Comparison of ENCODE assay signal across 9 mouse cellular contexts in genomic region chr2:91462196-91462595, GRCm38 (mm10). TPM values are rescaled to one million over a fixed set of nuclear protein-coding genes. Genes with fewer than 3 reads are reported as not detected.
DNase-seq lines count a peak whose midpoint lies in the region; ATAC-seq and TF ChIP-seq lines count a peak whose summit lies in the region.
"Had no signal": no experiment of that assay in that cellular context is flagged by ENCODE, and none has a peak within 500 bp of the region (broad histone marks: within the 10 kb centered on the region; RNA-seq: fewer than 3 reads in every experiment).

No protein-coding gene starts in this region.

- TF ChIP-seq CTCF in intestine, postnatal 0 days (IDR thresholded peaks at IDR 0.05; ENCODE audit: low read depth): no peak

- no peak overlapping the region for H3K4me3 ChIP-seq in kidney, embryonic 15.5 days (replicated peaks)
- H3K4me3 ChIP-seq in forebrain, embryonic 10.5 days: peak overlapping the region; percentile 40
- H3K4me3 ChIP-seq in intestine, postnatal 0 days (ENCODE audit: low read depth, low read length): no peak overlapping the region
- H3K4me3 ChIP-seq in neural tube, embryonic 14.5 days (ENCODE audit: low read depth, low read length): no peak overlapping the region

- WGBS in kidney, embryonic 15.5 days: 3% methylated on average over 2 of the region's 2 CpGs
- WGBS in forebrain, embryonic 10.5 days: 6% methylated on average over 2 of the region's 2 CpGs
- WGBS in intestine, postnatal 0 days: 9% methylated on average over 2 of the region's 2 CpGs
- WGBS in neural tube, embryonic 14.5 days: 7% methylated on average over 2 of the region's 2 CpGs

- H3K36me3 ChIP-seq in kidney, embryonic 15.5 days: no peaks in the 10 kb centered on the region
- peaks cover 49% of the 10 kb centered on the region for H3K36me3 ChIP-seq in forebrain, embryonic 10.5 days (replicated peaks)
- H3K36me3 ChIP-seq in intestine, postnatal 0 days (ENCODE audit: control insufficient read depth, insufficient read depth): no peaks in the 10 kb centered on the region
- H3K36me3 ChIP-seq in neural tube, embryonic 14.5 days (ENCODE audit: control insufficient read depth, insufficient read depth, low read length): no peaks in the 10 kb centered on the region

- ATAC-seq in kidney, embryonic 15.5 days (replicated peaks; ENCODE audit: low FRiP score): no peak
- ATAC-seq in intestine, postnatal 0 days: no peak
- ATAC-seq in neural tube, embryonic 14.5 days (ENCODE audit: low read depth): no peak

- H3K4me2 ChIP-seq in kidney, embryonic 15.5 days: peak overlapping the region; percentile 34
- peak overlapping the region; percentile 13 for H3K4me2 ChIP-seq in intestine, postnatal 0 days (replicated peaks; ENCODE audit: low read depth)
- peak overlapping the region; percentile 33; the same call in 1 of the 2 replicates for H3K4me2 ChIP-seq in neural tube, embryonic 14.5 days (ENCODE audit: low read depth, low read length)

- no peaks in the 10 kb centered on the region for H3K27me3 ChIP-seq in kidney, embryonic 15.5 days
- H3K27me3 ChIP-seq in forebrain, embryonic 10.5 days (ENCODE audit: poor library complexity, severe bottlenecking): no peaks in the 10 kb centered on the region
- H3K27me3 ChIP-seq in intestine, postnatal 0 days (replicated peaks; ENCODE audit: control insufficient read depth, insufficient read depth, low read length): no peaks in the 10 kb centered on the region
- H3K27me3 ChIP-seq in neural tube, embryonic 14.5 days (ENCODE audit: control insufficient read depth, insufficient read depth, low read length): 0 out of 2 replicates have a peak, but pooled peaks cover 4% of the 10 kb centered on the region

- H3K27ac ChIP-seq in kidney, embryonic 15.5 days: peak overlapping the region; percentile 56
- H3K27ac ChIP-seq in forebrain, embryonic 10.5 days: peak overlapping the region; percentile 86
- H3K27ac ChIP-seq in intestine, postnatal 0 days (ENCODE audit: low read depth, low read length): no peak overlapping the region; the same call in 1 of the 2 replicates
- no peak overlapping the region for H3K27ac ChIP-seq in neural tube, embryonic 14.5 days (ENCODE audit: low read depth, low read length)

- DNase-seq in kidney, postnatal 36 days: no peak
- DNase-seq in forebrain, embryonic 10.5 days (ENCODE audit: extremely low spot score, low spot score): no peak
- no peak for DNase-seq in MN1 (ENCODE audit: low spot score)
- DNase-seq in cerebellum, postnatal 10 days: no peak
- DNase-seq in urinary bladder, postnatal 10 days (ENCODE audit: low spot score): no peak
- DNase-seq: adrenal gland, adult 8-10 months had no signal

- no peaks in the 10 kb centered on the region for H3K9me3 ChIP-seq in kidney, embryonic 15.5 days (replicated peaks)
- peaks cover 5% of the 10 kb centered on the region; the same call in 1 of the 2 replicates for H3K9me3 ChIP-seq in forebrain, embryonic 10.5 days
- no peaks in the 10 kb centered on the region for H3K9me3 ChIP-seq in intestine, postnatal 0 days (ENCODE audit: control insufficient read depth)
- no peaks in the 10 kb centered on the region for H3K9me3 ChIP-seq in neural tube, embryonic 14.5 days (ENCODE audit: control insufficient read depth, low read length)

- peak overlapping the region; percentile 27 for H3K9ac ChIP-seq in kidney, embryonic 15.5 days
- no peak overlapping the region for H3K9ac ChIP-seq in intestine, postnatal 0 days (ENCODE audit: low read depth, low read length)
- H3K9ac ChIP-seq in neural tube, embryonic 14.5 days (replicated peaks; ENCODE audit: low read depth, low read length): no peak overlapping the region; the same call in 1 of the 2 replicates

- H3K4me1 ChIP-seq in kidney, embryonic 15.5 days: peaks cover 57% of the 10 kb centered on the region
- H3K4me1 ChIP-seq in forebrain, embryonic 10.5 days: peaks cover 72% of the 10 kb centered on the region
- peaks cover 11% of the 10 kb centered on the region for H3K4me1 ChIP-seq in intestine, postnatal 0 days (replicated peaks; ENCODE audit: control insufficient read depth, insufficient read depth, low read length)
- peaks cover 19% of the 10 kb centered on the region for H3K4me1 ChIP-seq in neural tube, embryonic 14.5 days (ENCODE audit: control insufficient read depth, insufficient read depth, low read length)

RNA-seq across cellular contexts. Expression of gene Lrp4, which starts 4.9 kb away (rescaled TPM):
- polyA plus RNA-seq in kidney, embryonic 15.5 days (2015; fragmentation: Nextera tagmentation; extraction: Ambion mirVana): 9.3 and 9.5 TPM in 2 replicates
- 10.6 and 11.3 TPM in 2 replicates for polyA plus RNA-seq in forebrain, embryonic 10.5 days (2016; fragmentation: Nextera tagmentation; extraction: Ambion mirVana)
- polyA plus RNA-seq in intestine, postnatal 0 days (2015; fragmentation: Nextera tagmentation; extraction: Ambion mirVana): 4.9 and 5.4 TPM in 2 replicates
- 6.4 and 7.2 TPM in 2 replicates for polyA plus RNA-seq in neural tube, embryonic 14.5 days (2014; fragmentation: Nextera tagmentation; extraction: Ambion mirVana)

RNA-seq across cellular contexts. Expression of gene 1110051M20Rik, which starts 17.7 kb away (rescaled TPM):
- polyA plus RNA-seq in kidney, embryonic 15.5 days (2015; fragmentation: Nextera tagmentation; extraction: Ambion mirVana): 56.0 and 65.7 TPM in 2 replicates
- polyA plus RNA-seq in forebrain, embryonic 10.5 days (2016; fragmentation: Nextera tagmentation; extraction: Ambion mirVana): 95.7 and 100 TPM in 2 replicates
- 13.5 and 15.6 TPM in 2 replicates for polyA plus RNA-seq in intestine, postnatal 0 days (2015; fragmentation: Nextera tagmentation; extraction: Ambion mirVana)
- 149 and 163 TPM in 2 replicates for polyA plus RNA-seq in neural tube, embryonic 14.5 days (2014; fragmentation: Nextera tagmentation; extraction: Ambion mirVana)

Comparison
In these comparisons a context has a peak if more than half of its experiments do, and no peak if none do; other contexts are left out.
1. H3K27ac ChIP-seq: peak in kidney, embryonic 15.5 days (single experiment) and forebrain, embryonic 10.5 days (single experiment); none in intestine, postnatal 0 days (single experiment) and neural tube, embryonic 14.5 days (single experiment).
2. Peak in every context shown above with its lines, with median percentiles within 50 percentile points of each other: H3K4me2 ChIP-seq.